Mouse (Mus musculus): ENCODE data around the gene Gm3005.
"Not testable (repeated sequence)": the region's sequence is repeated elsewhere in the genome, so short reads cannot be mapped to it uniquely, and the experiment has no call there.

GRCm38 (mm10) chr14:3634212-3634611 lies 206.3 kb downstream of the Gm3005 start, which contains the start of gene Gm3012:
- TF ChIP-seq CHD2 (IDR thresholded peaks at IDR 0.05; ENCODE audit: low read depth, low read length); HCFC1 (IDR thresholded peaks at IDR 0.05; ENCODE audit: borderline replicate concordance, insufficient read depth, low read length); MAFK (IDR thresholded peaks at IDR 0.05; ENCODE audit: insufficient read depth, low read depth, low read length): not testable (repeated sequence)
